Mouse (Mus musculus): Measurements from ENCODE around the gene Rpl27a.
A peak's percentile ranks its signal among the peaks of the same experiment; 100 is the strongest.

The Rpl27a gene

GRCm38 (mm10) chr7:109525740-109526663 lies 7.1 kb downstream of the Rpl27a start:
- no peak for DNase-seq

- no peak for DNase-seq
These were observed 8.6 kb downstream of the Rpl27a start for GRCm38 (mm10) chr7:109527536-109527935.

GRCm38 (mm10) chr7:109528356-109528755 lies 9.4 kb downstream of the Rpl27a start:
- no peak for DNase-seq

GRCm38 (mm10) chr7:109529741-109530140 lies 10.8 kb downstream of the Rpl27a start:
- DNase-seq = no peak

- no peak for DNase-seq
These were observed 12.6 kb downstream of the Rpl27a start for GRCm38 (mm10) chr7:109531501-109531900.

GRCm38 (mm10) chr7:109532691-109533090 lies 13.7 kb downstream of the Rpl27a start:
- no peak for DNase-seq

GRCm38 (mm10) chr7:109533129-109533528 lies 14.2 kb downstream of the Rpl27a start:
- no peak for DNase-seq

- no peak for DNase-seq
These were observed 14.9 kb downstream of the Rpl27a start for GRCm38 (mm10) chr7:109533888-109534287.

- DNase-seq = no peak
These were observed 16.0 kb downstream of the Rpl27a start for GRCm38 (mm10) chr7:109534921-109535320.

GRCm38 (mm10) chr7:109536451-109536946 lies 17.6 kb downstream of the Rpl27a start:
- no peak for DNase-seq

- DNase-seq = no peak
These were observed 22.0 kb downstream of the Rpl27a start for GRCm38 (mm10) chr7:109540902-109541301.

- no peak for DNase-seq
These were observed 22.8 kb downstream of the Rpl27a start for GRCm38 (mm10) chr7:109541609-109542363.

- no peak for DNase-seq
These were observed 23.3 kb downstream of the Rpl27a start for GRCm38 (mm10) chr7:109542364-109542628.

- DNase-seq = no peak
These were observed 25.8 kb downstream of the Rpl27a start for GRCm38 (mm10) chr7:109544792-109545191.

- DNase-seq = no peak
These were observed 26.5 kb downstream of the Rpl27a start for GRCm38 (mm10) chr7:109545255-109545993.

- DNase-seq = no peak
These were observed 27.2 kb downstream of the Rpl27a start for GRCm38 (mm10) chr7:109546186-109546585.

GRCm38 (mm10) chr7:109546726-109547125 lies 27.8 kb downstream of the Rpl27a start:
- DNase-seq = no peak

- DNase-seq = peak; percentile 8
These were observed 40.6 kb downstream of the Rpl27a start for GRCm38 (mm10) chr7:109559536-109559935.

GRCm38 (mm10) chr7:109561466-109562153 lies 42.7 kb downstream of the Rpl27a start:
- DNase-seq = no peak

GRCm38 (mm10) chr7:109562154-109562599 lies 43.2 kb downstream of the Rpl27a start:
- DNase-seq = no peak

GRCm38 (mm10) chr7:109562676-109563075 lies 43.7 kb downstream of the Rpl27a start:
- no peak for DNase-seq

GRCm38 (mm10) chr7:109563775-109564362 lies 44.9 kb downstream of the Rpl27a start:
- no peak for DNase-seq
